Mouse (Mus musculus): ENCODE results near the gene Klf12. TPM values are rescaled to one million over a fixed set of nuclear protein-coding genes. Genes with fewer than 3 reads are reported as not detected.

Gene Klf12
- polyA plus RNA-seq, 1 experiment: 20.9 TPM

DNA sequence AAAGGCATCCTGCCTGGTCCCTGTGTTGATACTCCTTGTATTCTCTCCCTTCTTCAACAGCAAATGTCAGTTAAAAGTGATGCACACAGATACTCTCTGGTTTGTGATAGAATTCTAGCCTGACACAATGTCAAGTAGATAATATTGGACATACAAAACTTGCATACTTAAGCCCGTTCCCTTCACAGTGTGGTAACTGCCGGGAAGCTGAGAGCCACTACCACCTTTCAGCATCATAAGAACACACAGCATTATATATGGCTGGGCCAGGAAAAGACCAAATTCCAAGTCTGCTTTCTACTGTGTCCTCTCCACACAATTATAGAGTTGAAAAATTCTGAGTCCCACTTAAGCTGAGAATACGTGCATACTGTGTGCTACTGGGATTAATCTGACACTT is 97.1 kb downstream of the Klf12 start:
- 87% methylated on average over 3 of the region's 3 CpGs for WGBS
- no peak for DNase-seq
- TF ChIP-seq CTCF (IDR thresholded peaks at IDR 0.05; ENCODE audit: borderline replicate concordance, insufficient read depth, low read depth, low read length) (no peak), POLR2A (IDR thresholded peaks at IDR 0.05; ENCODE audit: borderline replicate concordance, insufficient read depth, low read length) (no peak)

DNA sequence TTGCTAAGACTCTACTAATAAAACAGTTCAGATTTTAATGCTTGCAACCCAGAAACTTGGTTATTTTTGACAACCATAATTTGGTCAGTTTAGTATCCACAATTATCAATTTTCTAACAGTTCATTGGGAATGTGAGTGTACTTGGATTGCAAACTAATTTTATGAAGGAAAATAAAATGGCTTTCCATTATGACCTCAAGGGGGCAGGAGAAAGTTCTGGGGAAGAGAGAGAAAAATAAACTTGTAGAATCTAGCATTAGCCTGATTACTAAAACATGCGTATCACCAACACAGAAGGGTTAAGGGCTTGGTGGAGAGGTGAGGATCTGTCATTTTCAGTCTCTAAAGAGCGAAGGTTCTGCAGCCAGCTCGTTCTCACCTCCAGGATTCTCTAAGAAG is 106.7 kb downstream of the Klf12 start:
- Histone ChIP-seq H3K27me3 (ENCODE audit: control insufficient read depth, insufficient read depth, low read length) (no peaks in the 10 kb centered on the region), H3K4me3 (replicated peaks; ENCODE audit: insufficient read depth, low read depth, low read length) (no peak overlapping the region), H3K27ac (ENCODE audit: insufficient read depth, low read length) (no peak overlapping the region), H3K4me1 (ENCODE audit: control insufficient read depth, insufficient read depth, low read length) (no peaks in the 10 kb centered on the region)
- 91% methylated on average over 3 of the region's 3 CpGs for WGBS
- no peak for DNase-seq
- TF ChIP-seq CTCF (IDR thresholded peaks at IDR 0.05; ENCODE audit: borderline replicate concordance, insufficient read depth, low read depth, low read length): no peak

More for the DNA sequence above, 97.1 kb downstream of the Klf12 start:
- Histone ChIP-seq H3K27ac (ENCODE audit: insufficient read depth, low read length) (no peak overlapping the region), H3K4me3 (replicated peaks; ENCODE audit: insufficient read depth, low read depth, low read length) (no peak overlapping the region), H3K27me3 (ENCODE audit: control insufficient read depth, insufficient read depth, low read length) (no peaks in the 10 kb centered on the region), H3K4me1 (ENCODE audit: control insufficient read depth, insufficient read depth, low read length) (no peaks in the 10 kb centered on the region)

DNA sequence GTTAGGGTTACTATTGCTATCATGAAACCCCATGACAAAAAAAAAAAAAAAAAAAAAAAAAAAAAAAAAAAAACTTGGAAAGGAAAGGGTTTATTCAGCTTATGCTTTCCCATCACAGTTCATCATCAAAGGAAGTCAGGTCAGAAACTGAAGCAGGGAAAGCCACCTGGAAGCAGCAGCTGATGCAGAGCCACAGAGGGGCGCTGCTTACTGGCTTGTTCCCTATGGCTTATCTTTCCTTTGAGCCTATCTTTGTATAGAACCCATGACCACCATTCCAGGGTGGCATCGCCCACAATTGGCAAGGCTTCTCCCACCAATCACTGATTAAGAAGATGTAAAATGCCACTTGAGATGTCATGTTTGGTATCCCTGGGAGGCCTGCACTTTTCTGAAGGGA is 119.4 kb downstream of the Klf12 start:
- Histone ChIP-seq H3K27me3 (ENCODE audit: control insufficient read depth, insufficient read depth, low read length) (no peaks in the 10 kb centered on the region), H3K4me1 (ENCODE audit: control insufficient read depth, insufficient read depth, low read length) (no peaks in the 10 kb centered on the region), H3K27ac (ENCODE audit: insufficient read depth, low read length) (no peak overlapping the region), H3K4me3 (replicated peaks; ENCODE audit: insufficient read depth, low read depth, low read length) (no peak overlapping the region)
- TF ChIP-seq CTCF (IDR thresholded peaks at IDR 0.05; ENCODE audit: borderline replicate concordance, insufficient read depth, low read depth, low read length) (no peak), POLR2A (IDR thresholded peaks at IDR 0.05; ENCODE audit: borderline replicate concordance, insufficient read depth, low read length) (no peak)
- 96% methylated on average over 2 of the region's 2 CpGs for WGBS
- no peak for DNase-seq

DNA sequence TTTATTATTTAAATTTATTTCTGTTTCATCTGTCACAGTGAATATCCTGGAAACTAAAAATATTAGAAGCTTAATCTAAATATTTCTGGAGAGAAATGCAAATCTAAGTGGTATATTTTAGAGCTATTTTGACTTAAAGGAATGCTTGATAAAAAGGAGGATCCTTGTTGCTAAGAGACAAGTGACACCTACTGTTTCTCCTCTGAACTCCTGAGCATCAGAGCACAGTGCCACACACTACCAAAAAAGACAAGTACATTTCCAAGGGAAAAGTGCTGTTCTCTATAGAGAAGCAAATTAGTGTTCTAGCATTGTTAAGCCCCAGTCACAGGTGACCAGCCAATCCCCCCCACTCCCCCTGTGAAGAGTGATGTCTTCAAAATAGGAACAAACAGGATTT is 127.8 kb downstream of the Klf12 start:
- no peak overlapping the region for H3K27ac ChIP-seq (ENCODE audit: insufficient read depth, low read length)
- DNase-seq: no peak

DNA sequence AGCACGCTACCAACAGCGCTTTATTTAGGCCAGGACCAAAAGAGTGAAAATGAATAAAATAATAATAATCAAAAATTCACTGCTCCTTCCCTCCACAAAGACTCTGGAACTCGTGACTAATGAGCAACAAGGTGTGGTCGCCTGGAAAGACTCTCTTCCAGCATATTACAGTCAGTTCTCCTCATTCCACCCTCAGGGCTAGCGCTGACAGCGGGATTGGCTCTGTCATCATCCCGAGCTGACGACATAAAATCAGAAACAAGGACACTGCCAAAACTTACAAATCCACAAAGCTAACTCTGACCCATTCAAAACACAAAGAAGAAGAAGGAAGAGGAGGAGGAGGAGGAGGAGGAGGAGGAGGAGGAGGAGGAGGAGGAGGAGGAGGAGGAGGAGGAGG is 136.8 kb downstream of the Klf12 start:
- WGBS: 93% methylated on average over 8 of the region's 8 CpGs
- DNase-seq: no peak
- TF ChIP-seq POLR2A (IDR thresholded peaks at IDR 0.05; ENCODE audit: borderline replicate concordance, insufficient read depth, low read length) (no peak), CTCF (IDR thresholded peaks at IDR 0.05; ENCODE audit: borderline replicate concordance, insufficient read depth, low read depth, low read length) (no peak)

More for the DNA sequence above, 127.8 kb downstream of the Klf12 start:
- H3K27me3 ChIP-seq (ENCODE audit: control insufficient read depth, insufficient read depth, low read length): no peaks in the 10 kb centered on the region
- TF ChIP-seq POLR2A (IDR thresholded peaks at IDR 0.05; ENCODE audit: borderline replicate concordance, insufficient read depth, low read length) (no peak), CTCF (IDR thresholded peaks at IDR 0.05; ENCODE audit: borderline replicate concordance, insufficient read depth, low read depth, low read length) (no peak)
- H3K4me3 ChIP-seq (replicated peaks; ENCODE audit: insufficient read depth, low read depth, low read length): no peak overlapping the region
- peaks cover 2% of the 10 kb centered on the region; the same call in 1 of the 2 replicates for H3K4me1 ChIP-seq (ENCODE audit: control insufficient read depth, insufficient read depth, low read length)

DNA sequence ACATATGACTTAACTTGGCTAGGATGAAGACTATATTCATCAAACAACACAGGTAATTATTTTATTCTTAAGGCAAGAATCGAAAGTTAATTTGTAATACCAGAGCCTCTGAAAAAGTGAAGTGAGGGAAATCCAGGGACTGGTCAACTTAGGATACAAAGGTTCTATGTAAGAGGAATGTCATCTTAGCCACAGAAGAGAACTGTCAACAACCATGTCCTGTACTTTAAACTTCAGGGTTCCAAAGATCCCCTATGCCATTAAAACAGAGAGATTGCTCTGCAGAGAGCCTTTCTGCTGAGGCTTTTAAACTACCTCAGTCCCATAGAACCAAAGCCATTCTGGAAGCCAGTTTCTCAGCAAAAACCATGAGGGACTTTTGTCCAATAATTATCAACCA is 144.1 kb downstream of the Klf12 start:
- Histone ChIP-seq H3K4me3 (replicated peaks; ENCODE audit: insufficient read depth, low read depth, low read length) (no peak overlapping the region), H3K27me3 (ENCODE audit: control insufficient read depth, insufficient read depth, low read length) (no peaks in the 10 kb centered on the region), H3K4me1 (ENCODE audit: control insufficient read depth, insufficient read depth, low read length) (no peaks in the 10 kb centered on the region), H3K27ac (ENCODE audit: insufficient read depth, low read length) (no peak overlapping the region)
- WGBS: 93% methylated on average over 1 of the region's 1 CpGs
- DNase-seq: no peak
- no peak for TF ChIP-seq POLR2A (IDR thresholded peaks at IDR 0.05; ENCODE audit: borderline replicate concordance, insufficient read depth, low read length)
- TF ChIP-seq CTCF (IDR thresholded peaks at IDR 0.05; ENCODE audit: borderline replicate concordance, insufficient read depth, low read depth, low read length): no peak

More for the DNA sequence above, 136.8 kb downstream of the Klf12 start:
- Histone ChIP-seq H3K27ac (ENCODE audit: insufficient read depth, low read length) (no peak overlapping the region), H3K4me3 (replicated peaks; ENCODE audit: insufficient read depth, low read depth, low read length) (no peak overlapping the region), H3K27me3 (ENCODE audit: control insufficient read depth, insufficient read depth, low read length) (no peaks in the 10 kb centered on the region), H3K4me1 (ENCODE audit: control insufficient read depth, insufficient read depth, low read length) (peaks cover 2% of the 10 kb centered on the region; the same call in 1 of the 2 replicates)

DNA sequence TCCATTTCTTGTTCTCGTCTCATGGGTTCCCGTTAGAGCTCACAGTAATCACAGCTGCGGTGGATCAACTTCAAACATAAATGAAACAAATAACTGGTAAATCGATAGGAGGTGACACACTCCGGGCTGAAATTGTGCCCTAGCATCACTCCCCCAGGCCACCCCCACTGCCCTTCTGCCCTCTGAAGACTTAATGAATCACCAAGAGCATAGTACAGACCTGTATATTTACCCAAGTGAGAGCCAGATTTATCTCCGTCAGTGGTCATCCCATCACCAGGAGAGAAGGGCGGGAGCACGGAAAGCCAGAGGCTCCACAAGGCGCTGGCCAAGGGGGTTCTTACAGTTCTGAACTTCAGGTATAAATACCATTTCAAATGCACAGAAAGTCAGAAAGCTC is 150.2 kb downstream of the Klf12 start:
- Histone ChIP-seq H3K27ac (ENCODE audit: insufficient read depth, low read length) (no peak overlapping the region), H3K27me3 (ENCODE audit: control insufficient read depth, insufficient read depth, low read length) (no peaks in the 10 kb centered on the region), H3K4me3 (replicated peaks; ENCODE audit: insufficient read depth, low read depth, low read length) (no peak overlapping the region), H3K4me1 (ENCODE audit: control insufficient read depth, insufficient read depth, low read length) (no peaks in the 10 kb centered on the region)
- DNase-seq: no peak
- WGBS: 93% methylated on average over 9 of the region's 9 CpGs
- TF ChIP-seq CTCF (IDR thresholded peaks at IDR 0.05; ENCODE audit: borderline replicate concordance, insufficient read depth, low read depth, low read length) (no peak), POLR2A (IDR thresholded peaks at IDR 0.05; ENCODE audit: borderline replicate concordance, insufficient read depth, low read length) (no peak)

DNA sequence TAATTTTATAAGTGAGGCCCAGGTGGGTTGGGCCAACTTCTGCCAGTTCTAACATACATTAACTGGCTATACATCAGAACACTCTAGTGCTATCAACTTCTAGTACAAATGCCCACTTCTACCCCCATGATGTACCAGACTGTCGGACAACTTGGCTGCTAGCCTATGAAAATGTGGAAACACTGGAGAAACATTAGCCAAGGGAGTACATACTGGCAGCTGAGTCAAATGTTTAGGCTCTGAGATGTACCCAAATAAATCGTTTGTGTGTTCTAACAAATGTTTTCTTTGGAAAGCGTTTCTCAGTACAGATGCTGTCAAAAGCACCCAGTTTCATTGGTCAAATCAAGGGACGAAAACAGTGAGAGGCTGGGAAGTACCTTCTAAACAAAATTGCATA is 152.0 kb downstream of the Klf12 start:
- no peaks in the 10 kb centered on the region for H3K4me1 ChIP-seq (ENCODE audit: control insufficient read depth, insufficient read depth, low read length)
- WGBS: 56% methylated on average over 4 of the region's 4 CpGs
- no peak for DNase-seq

More for the DNA sequence above, 152.0 kb downstream of the Klf12 start:
- no peak overlapping the region for H3K4me3 ChIP-seq (replicated peaks; ENCODE audit: insufficient read depth, low read depth, low read length)
- TF ChIP-seq CTCF (IDR thresholded peaks at IDR 0.05; ENCODE audit: borderline replicate concordance, insufficient read depth, low read depth, low read length): no peak
- no peak for TF ChIP-seq POLR2A (IDR thresholded peaks at IDR 0.05; ENCODE audit: borderline replicate concordance, insufficient read depth, low read length)
- H3K27me3 ChIP-seq (ENCODE audit: control insufficient read depth, insufficient read depth, low read length): no peaks in the 10 kb centered on the region
- no peak overlapping the region for H3K27ac ChIP-seq (ENCODE audit: insufficient read depth, low read length)
